Mouse (Mus musculus): ENCODE measurements around the gene Anapc2. TPM values are rescaled to one million over a fixed set of nuclear protein-coding genes. Genes with fewer than 3 reads are reported as not detected.

Anapc2 gene
- polyA plus RNA-seq, 1 experiment from 2014 or later, result 71.3 TPM

DNA sequence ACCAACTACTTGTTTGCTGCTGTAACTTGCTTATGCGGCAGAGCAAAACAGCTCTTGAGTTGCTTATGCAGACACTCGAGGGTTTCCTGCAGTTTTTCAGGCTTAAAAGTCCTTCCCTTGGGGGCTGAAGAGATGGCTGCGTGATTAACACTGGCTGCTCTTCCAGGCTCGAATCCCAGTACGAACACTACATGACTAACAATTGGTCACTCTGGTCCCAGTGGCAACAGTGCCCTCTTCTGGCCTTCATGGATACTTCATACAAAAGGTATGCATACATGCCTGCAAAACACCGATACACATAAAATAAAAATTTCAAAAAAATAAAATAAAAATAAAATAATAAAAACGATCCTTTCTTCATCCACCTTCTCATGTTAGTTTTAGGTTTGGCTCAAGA is 56.2 kb downstream of the Anapc2 start:
- Histone ChIP-seq H3K4me3 (ENCODE audit: control insufficient read depth in 1 of 2, insufficient read depth in 1 of 2, low read depth in 1 of 2, low read length in 2 of 2) (no peak overlapping the region), H3K36me3 (ENCODE audit: control insufficient read depth, insufficient read depth, low read length) (0 out of 2 replicates have a peak, but pooled peaks cover under 1% of the 10 kb centered on the region), H3K9ac (ENCODE audit: low read length) (no peak overlapping the region), H3K4me2 (ENCODE audit: low read length) (no peak overlapping the region), H3K27me3 (ENCODE audit: control insufficient read depth, insufficient read depth, low read length) (no peaks in the 10 kb centered on the region), H3K9me3 (ENCODE audit: control insufficient read depth, low read length) (no peaks in the 10 kb centered on the region), H3K27ac (replicated peaks in 1 of 2; ENCODE audit: control insufficient read depth in 1 of 2, insufficient read depth in 1 of 2, low read depth in 2 of 2, low read length in 2 of 2) (no peak overlapping the region), H3K4me1 (ENCODE audit: control insufficient read depth in 2 of 2, insufficient read depth in 2 of 2, low read length in 2 of 2) (peaks cover 2 to 12% of the 10 kb centered on the region in 2 experiments; a peak in 3 of 4 replicates)
- no peak for ATAC-seq (ENCODE audit: insufficient number of reproducible peaks, insufficient read depth, low FRiP score, low read depth)
- WGBS, result 34% methylated on average over 7 of the region's 7 CpGs

DNA sequence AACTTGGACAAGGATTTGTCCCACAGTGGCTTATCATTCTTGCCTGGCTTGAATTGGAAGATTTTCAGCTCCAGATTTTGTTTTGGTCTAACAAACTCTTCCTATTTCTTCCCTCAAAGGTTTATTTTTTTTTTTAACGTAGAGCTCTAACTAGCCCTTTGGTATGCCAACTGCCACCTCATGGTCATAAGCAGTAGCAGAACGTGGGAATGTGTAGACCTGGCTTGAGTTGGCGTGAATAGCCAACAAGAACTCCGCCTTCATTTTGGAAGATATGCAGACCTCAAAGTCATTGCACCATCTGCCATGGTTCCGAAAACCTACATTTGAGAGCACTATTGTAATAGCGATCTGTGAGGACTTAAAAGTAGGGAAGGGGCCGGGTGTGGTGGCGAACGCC is 59.2 kb downstream of the Anapc2 start:
- no peaks in the 10 kb centered on the region for H3K9me3 ChIP-seq (ENCODE audit: control insufficient read depth, low read length)
- WGBS, result 57% methylated on average over 9 of the region's 9 CpGs
- H3K27ac ChIP-seq (replicated peaks in 1 of 2; ENCODE audit: control insufficient read depth in 1 of 2, insufficient read depth in 1 of 2, low read depth in 2 of 2, low read length in 2 of 2), result no peak overlapping the region
- peak overlapping the region; percentile 96 for H3K4me3 ChIP-seq (ENCODE audit: control insufficient read depth in 1 of 2, insufficient read depth in 1 of 2, low read depth in 1 of 2, low read length in 2 of 2)
- no peak for ATAC-seq (ENCODE audit: insufficient number of reproducible peaks, insufficient read depth, low FRiP score, low read depth)
- peak overlapping the region; percentile 71 for H3K4me2 ChIP-seq (ENCODE audit: low read length)
- peaks cover 30% of the 10 kb centered on the region for H3K36me3 ChIP-seq (ENCODE audit: control insufficient read depth, insufficient read depth, low read length)
- H3K27me3 ChIP-seq (ENCODE audit: control insufficient read depth, insufficient read depth, low read length), result no peaks in the 10 kb centered on the region
- peak overlapping the region; percentile 93 for H3K9ac ChIP-seq (ENCODE audit: low read length)
- peaks cover 2 to 14% of the 10 kb centered on the region in 2 experiments; a peak in 3 of 4 replicates for H3K4me1 ChIP-seq (ENCODE audit: control insufficient read depth in 2 of 2, insufficient read depth in 2 of 2, low read length in 2 of 2)

DNA sequence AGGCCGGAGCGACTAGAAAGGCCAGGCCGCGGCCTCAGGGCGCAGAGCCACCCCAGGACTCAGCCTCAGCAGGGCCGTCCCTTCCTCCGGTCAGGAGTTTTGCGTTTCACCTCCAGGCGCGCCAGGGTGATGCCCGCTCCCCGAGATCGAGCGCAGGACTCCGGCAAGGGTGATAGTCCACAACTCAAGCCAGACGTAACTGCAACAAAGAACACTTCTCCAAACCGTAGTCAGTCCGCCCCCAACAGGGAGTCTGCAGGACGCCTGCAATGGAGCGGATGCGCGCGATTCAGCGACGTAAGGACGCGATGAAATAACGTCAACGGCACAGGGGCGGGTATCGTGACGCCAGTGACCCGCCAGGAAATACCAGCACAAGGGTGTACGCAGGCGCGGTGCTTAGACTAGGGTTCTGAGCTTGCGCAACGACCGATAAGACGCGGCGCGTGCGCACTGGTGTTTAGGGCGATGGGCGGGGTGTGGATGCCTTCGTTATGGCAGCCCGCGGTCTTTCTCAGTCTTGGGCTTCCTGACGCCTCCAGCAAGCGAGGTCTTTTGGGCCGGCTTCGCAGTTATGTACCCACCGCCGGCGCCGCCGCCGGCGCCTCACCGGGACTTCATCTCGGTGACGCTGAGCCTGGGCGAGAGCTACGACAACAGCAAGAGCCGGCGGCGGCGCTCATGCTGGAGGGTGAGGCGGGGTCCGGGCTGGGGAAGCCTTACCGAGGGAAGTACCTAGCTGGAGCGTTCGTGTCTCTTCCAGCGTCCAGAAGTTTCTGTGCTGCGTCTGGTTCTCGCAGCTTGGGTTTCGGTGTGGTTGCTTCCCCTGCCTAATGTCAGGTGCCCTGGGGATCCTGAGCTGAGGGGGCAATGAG is 60.2 kb downstream of the Anapc2 start, which contains the start of gene Man1b1:
Gene Man1b1 (plus strand): TSS at position 53 of the 875 bp plus-strand sequence.
- peak within 1 kb of the TSS; percentile 83 to 93 for H3K27ac ChIP-seq (replicated peaks in 1 of 2; ENCODE audit: control insufficient read depth in 1 of 2, insufficient read depth in 1 of 2, low read depth in 2 of 2, low read length in 2 of 2)
- H3K27me3 ChIP-seq (ENCODE audit: control insufficient read depth, insufficient read depth, low read length), result no peaks in the 10 kb centered on the region
- under 1% methylated on average over 78 of the region's 78 CpGs for WGBS
- H3K9me3 ChIP-seq (ENCODE audit: control insufficient read depth, low read length), result no peaks in the 10 kb centered on the region
- peak; percentile 98 for ATAC-seq (ENCODE audit: insufficient number of reproducible peaks, insufficient read depth, low FRiP score, low read depth)
- peaks cover 41% of the 10 kb centered on the region for H3K36me3 ChIP-seq (ENCODE audit: control insufficient read depth, insufficient read depth, low read length)
- H3K4me3 ChIP-seq (ENCODE audit: control insufficient read depth in 1 of 2, insufficient read depth in 1 of 2, low read depth in 1 of 2, low read length in 2 of 2), result peak within 1 kb of the TSS; percentile 96
- peak within 1 kb of the TSS; percentile 93 for H3K9ac ChIP-seq (ENCODE audit: low read length)
- peak within 1 kb of the TSS; percentile 97 for H3K4me2 ChIP-seq (ENCODE audit: low read length)
- peaks cover 2 to 14% of the 10 kb centered on the region in 2 experiments; a peak in 3 of 4 replicates for H3K4me1 ChIP-seq (ENCODE audit: control insufficient read depth in 2 of 2, insufficient read depth in 2 of 2, low read length in 2 of 2)

DNA sequence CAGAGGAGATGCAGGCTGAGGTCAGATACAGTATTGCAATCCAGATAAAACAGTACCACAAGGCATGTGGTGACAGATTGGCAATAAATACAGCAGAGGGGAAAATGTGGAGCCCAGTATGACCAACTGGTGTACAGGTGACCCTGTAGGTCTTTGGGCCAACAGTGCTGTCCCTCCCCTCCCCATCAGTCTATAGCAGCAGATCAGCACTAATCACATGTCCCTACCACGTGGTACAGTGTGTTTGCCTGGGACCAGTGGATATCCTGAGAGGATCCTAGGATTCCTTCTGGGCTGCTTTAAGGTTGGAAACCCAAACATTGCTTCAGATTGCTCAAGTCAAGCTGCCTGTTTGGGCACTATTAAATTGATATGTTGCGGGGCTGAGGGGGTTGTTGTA is 61.3 kb downstream of the Anapc2 start:
- 78% methylated on average over 2 of the region's 2 CpGs for WGBS
- H3K4me2 ChIP-seq (ENCODE audit: low read length), result peak overlapping the region; percentile 97
- no peak overlapping the region for H3K27ac ChIP-seq (replicated peaks in 1 of 2; ENCODE audit: control insufficient read depth in 1 of 2, insufficient read depth in 1 of 2, low read depth in 2 of 2, low read length in 2 of 2)
- peaks cover 2 to 14% of the 10 kb centered on the region in 2 experiments; a peak in 3 of 4 replicates for H3K4me1 ChIP-seq (ENCODE audit: control insufficient read depth in 2 of 2, insufficient read depth in 2 of 2, low read length in 2 of 2)
- no peaks in the 10 kb centered on the region for H3K27me3 ChIP-seq (ENCODE audit: control insufficient read depth, insufficient read depth, low read length)
- peaks cover 51% of the 10 kb centered on the region for H3K36me3 ChIP-seq (ENCODE audit: control insufficient read depth, insufficient read depth, low read length)
- peak overlapping the region; percentile 96; a peak in 3 of 4 replicates for H3K4me3 ChIP-seq (ENCODE audit: control insufficient read depth in 1 of 2, insufficient read depth in 1 of 2, low read depth in 1 of 2, low read length in 2 of 2)
- ATAC-seq (ENCODE audit: insufficient number of reproducible peaks, insufficient read depth, low FRiP score, low read depth), result no peak
- no peaks in the 10 kb centered on the region for H3K9me3 ChIP-seq (ENCODE audit: control insufficient read depth, low read length)
- peak overlapping the region; percentile 93 for H3K9ac ChIP-seq (ENCODE audit: low read length)

Other genes with a start within 250 kb of the Anapc2 start
- gene Nsmf, start 218.1 kb upstream of the Anapc2 start, polyA plus RNA-seq (2014; fragmentation: Nextera tagmentation; extraction: Ambion mirVana), result 43.2 and 48.1 TPM in 2 replicates
- gene Entpd8, start 192.2 kb upstream of the Anapc2 start, polyA plus RNA-seq (2014; fragmentation: Nextera tagmentation; extraction: Ambion mirVana), result not detected in 2 replicates
- gene Noxa1, start 177.3 kb upstream of the Anapc2 start, polyA plus RNA-seq (2014; fragmentation: Nextera tagmentation; extraction: Ambion mirVana), result not detected in 2 replicates
- gene Nrarp, start 91.7 kb upstream of the Anapc2 start, polyA plus RNA-seq (2014; fragmentation: Nextera tagmentation; extraction: Ambion mirVana), result 11.9 and 13.9 TPM in 2 replicates
- 6.5 and 8.0 TPM in 2 replicates for gene Tor4a, start 75.6 kb upstream of the Anapc2 start, polyA plus RNA-seq (2014; fragmentation: Nextera tagmentation; extraction: Ambion mirVana)
- 58.4 and 65.9 TPM in 2 replicates for gene Nelfb, start 61.0 kb upstream of the Anapc2 start, polyA plus RNA-seq (2014; fragmentation: Nextera tagmentation; extraction: Ambion mirVana)
- not detected in 2 replicates for gene Stpg3, start 57.8 kb upstream of the Anapc2 start, polyA plus RNA-seq (2014; fragmentation: Nextera tagmentation; extraction: Ambion mirVana)
- 0.93 TPM in 1 of 2 replicates, not detected in the other for gene Fam166a, start 53.7 kb upstream of the Anapc2 start, polyA plus RNA-seq (2014; fragmentation: Nextera tagmentation; extraction: Ambion mirVana)
- gene Tubb4b, start 47.8 kb upstream of the Anapc2 start, polyA plus RNA-seq (2014; fragmentation: Nextera tagmentation; extraction: Ambion mirVana), result 342 and 395 TPM in 2 replicates
- gene Slc34a3, start 38.1 kb upstream of the Anapc2 start, polyA plus RNA-seq (2014; fragmentation: Nextera tagmentation; extraction: Ambion mirVana), result not detected in 2 replicates
- gene Rnf224, start 35.7 kb upstream of the Anapc2 start, polyA plus RNA-seq (2014; fragmentation: Nextera tagmentation; extraction: Ambion mirVana), result not detected in 2 replicates
- 5.3 and 8.0 TPM in 2 replicates for gene Rnf208, start 30.2 kb upstream of the Anapc2 start, polyA plus RNA-seq (2014; fragmentation: Nextera tagmentation; extraction: Ambion mirVana)
- gene Cysrt1, start 30.0 kb upstream of the Anapc2 start, polyA plus RNA-seq (2014; fragmentation: Nextera tagmentation; extraction: Ambion mirVana), result not detected in 2 replicates
- 1.8 and 2.4 TPM in 2 replicates for gene AL732309.1, start 25.6 kb upstream of the Anapc2 start, polyA plus RNA-seq (2014; fragmentation: Nextera tagmentation; extraction: Ambion mirVana)
- gene Tmem203, start 17.0 kb upstream of the Anapc2 start, polyA plus RNA-seq (2014; fragmentation: Nextera tagmentation; extraction: Ambion mirVana), result 12.3 and 16.3 TPM in 2 replicates
- 2.3 and 3.1 TPM in 2 replicates for gene Tprn, start 9.9 kb upstream of the Anapc2 start, polyA plus RNA-seq (2014; fragmentation: Nextera tagmentation; extraction: Ambion mirVana)
- gene Ssna1, start within 50 bp of the Anapc2 start, polyA plus RNA-seq (2014; fragmentation: Nextera tagmentation; extraction: Ambion mirVana), result 150 and 163 TPM in 2 replicates
- gene Tmem210, start 15.7 kb downstream of the Anapc2 start, polyA plus RNA-seq (2014; fragmentation: Nextera tagmentation; extraction: Ambion mirVana), result not detected in 2 replicates
- not detected in 2 replicates for gene Lrrc26, start 17.4 kb downstream of the Anapc2 start, polyA plus RNA-seq (2014; fragmentation: Nextera tagmentation; extraction: Ambion mirVana)
- gene Grin1, start 46.7 kb downstream of the Anapc2 start, polyA plus RNA-seq (2014; fragmentation: Nextera tagmentation; extraction: Ambion mirVana), result 0.05 TPM in 1 of 2 replicates, not detected in the other
- 42.8 and 48.1 TPM in 2 replicates for gene Man1b1, start 59.9 kb downstream of the Anapc2 start, polyA plus RNA-seq (2014; fragmentation: Nextera tagmentation; extraction: Ambion mirVana)
- gene Dpp7, start 83.9 kb downstream of the Anapc2 start, polyA plus RNA-seq (2014; fragmentation: Nextera tagmentation; extraction: Ambion mirVana), result 11.5 and 12.4 TPM in 2 replicates
- gene Uap1l1, start 93.2 kb downstream of the Anapc2 start, polyA plus RNA-seq (2014; fragmentation: Nextera tagmentation; extraction: Ambion mirVana), result 17.6 and 18.3 TPM in 2 replicates
- 14.4 and 17.7 TPM in 2 replicates for gene Sapcd2, start 99.8 kb downstream of the Anapc2 start, polyA plus RNA-seq (2014; fragmentation: Nextera tagmentation; extraction: Ambion mirVana)
- gene Entpd2, start 123.4 kb downstream of the Anapc2 start, polyA plus RNA-seq (2014; fragmentation: Nextera tagmentation; extraction: Ambion mirVana), result 0.81 and 0.85 TPM in 2 replicates
- 29.3 and 29.5 TPM in 2 replicates for gene Npdc1, start 126.9 kb downstream of the Anapc2 start, polyA plus RNA-seq (2014; fragmentation: Nextera tagmentation; extraction: Ambion mirVana)
- 0.14 TPM in 1 of 2 replicates, not detected in the other for gene Fut7, start 150.8 kb downstream of the Anapc2 start, polyA plus RNA-seq (2014; fragmentation: Nextera tagmentation; extraction: Ambion mirVana)
- 3.8 and 4.3 TPM in 2 replicates for gene Abca2, start 156.2 kb downstream of the Anapc2 start, polyA plus RNA-seq (2014; fragmentation: Nextera tagmentation; extraction: Ambion mirVana)
- 3.8 and 4.6 TPM in 2 replicates for gene Clic3, start 184.4 kb downstream of the Anapc2 start, polyA plus RNA-seq (2014; fragmentation: Nextera tagmentation; extraction: Ambion mirVana)
- 31.0 and 32.6 TPM in 2 replicates for gene Paxx, start 188.6 kb downstream of the Anapc2 start, polyA plus RNA-seq (2014; fragmentation: Nextera tagmentation; extraction: Ambion mirVana)
- 98.5 and 112 TPM in 2 replicates for gene Ptgds, start 197.6 kb downstream of the Anapc2 start, polyA plus RNA-seq (2014; fragmentation: Nextera tagmentation; extraction: Ambion mirVana)
- gene Lcn12, start 221.4 kb downstream of the Anapc2 start, polyA plus RNA-seq (2014; fragmentation: Nextera tagmentation; extraction: Ambion mirVana), result not detected in 2 replicates
- gene Fbxw5, start 228.3 kb downstream of the Anapc2 start, polyA plus RNA-seq (2014; fragmentation: Nextera tagmentation; extraction: Ambion mirVana), result 82.8 and 85.2 TPM in 2 replicates
- gene C8g, start 229.2 kb downstream of the Anapc2 start, polyA plus RNA-seq (2014; fragmentation: Nextera tagmentation; extraction: Ambion mirVana), result 2.9 and 4.9 TPM in 2 replicates